Mouse (Mus musculus): ENCODE data around the gene Nudcd3. TPM values are rescaled to one million over a fixed set of nuclear protein-coding genes. Genes with fewer than 3 reads are reported as not detected.

The Nudcd3 gene
- polyA plus RNA-seq, 1 experiment from 2014 or later = 17.2 TPM

DNA sequence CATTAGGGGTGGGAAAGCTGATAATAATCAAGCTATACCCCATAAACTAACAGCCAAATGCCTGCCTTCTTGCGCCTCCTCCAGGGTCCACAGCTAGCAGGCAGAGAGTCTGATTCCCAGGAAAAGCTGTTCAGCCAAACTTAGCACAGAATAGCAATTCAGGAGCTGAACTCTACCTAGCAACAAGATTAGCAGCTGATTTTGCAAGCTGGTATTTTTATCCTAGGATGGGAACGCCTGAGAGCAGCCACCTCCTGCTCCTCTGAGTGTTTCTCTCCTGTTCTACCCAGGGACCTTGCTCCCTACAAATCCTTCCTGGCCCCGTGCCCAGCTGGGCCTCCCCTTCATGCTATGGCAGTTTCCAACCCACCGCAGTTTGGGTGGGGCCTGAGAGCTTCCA, 113.2 kb downstream of the Nudcd3 start:
- no peak for TF ChIP-seq CTCF (IDR thresholded peaks at IDR 0.05; ENCODE audit: low read depth)
- Histone ChIP-seq H3K27me3 (replicated peaks; ENCODE audit: control insufficient read depth, insufficient read depth, low read length) (no peaks in the 10 kb centered on the region), H3K4me1 (replicated peaks; ENCODE audit: control insufficient read depth, insufficient read depth, low read length) (peaks cover 8% of the 10 kb centered on the region; the same call in 1 of the 2 replicates), H3K9me3 (ENCODE audit: control insufficient read depth) (no peaks in the 10 kb centered on the region), H3K4me2 (replicated peaks; ENCODE audit: low read depth) (no peak overlapping the region), H3K9ac (ENCODE audit: low read depth, low read length) (no peak overlapping the region), H3K36me3 (ENCODE audit: control insufficient read depth, insufficient read depth) (no peaks in the 10 kb centered on the region), H3K27ac (ENCODE audit: low read depth, low read length) (no peak overlapping the region), H3K4me3 (ENCODE audit: low read depth, low read length) (no peak overlapping the region)
- ATAC-seq = peak; percentile 94
- WGBS = 26% methylated on average over 4 of the region's 4 CpGs

DNA sequence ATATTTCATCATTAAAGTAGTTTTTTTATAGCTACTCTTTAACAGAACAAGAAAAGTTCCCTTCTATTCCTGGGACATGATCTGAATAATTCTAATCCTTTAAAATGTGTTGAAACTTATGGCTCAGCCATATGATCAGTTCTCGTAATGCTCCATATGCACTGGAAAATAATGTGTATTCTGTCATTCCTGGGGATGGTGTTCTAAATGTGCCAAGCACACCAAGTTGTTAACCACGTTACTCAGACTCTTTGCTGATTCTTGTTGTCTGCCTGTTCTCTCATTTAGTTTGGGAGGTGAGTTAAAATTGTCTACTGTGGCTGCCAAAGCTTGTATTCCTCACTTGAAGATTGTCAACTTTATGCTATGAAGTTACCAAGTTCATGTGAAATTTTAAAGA, 121.5 kb downstream of the Nudcd3 start:
- WGBS = 84% methylated on average over 2 of the region's 2 CpGs
- Histone ChIP-seq H3K4me3 (ENCODE audit: low read depth, low read length) (no peak overlapping the region), H3K9ac (ENCODE audit: low read depth, low read length) (no peak overlapping the region), H3K4me2 (replicated peaks; ENCODE audit: low read depth) (no peak overlapping the region), H3K9me3 (ENCODE audit: control insufficient read depth) (no peaks in the 10 kb centered on the region), H3K27me3 (replicated peaks; ENCODE audit: control insufficient read depth, insufficient read depth, low read length) (no peaks in the 10 kb centered on the region), H3K4me1 (replicated peaks; ENCODE audit: control insufficient read depth, insufficient read depth, low read length) (no peaks in the 10 kb centered on the region), H3K27ac (ENCODE audit: low read depth, low read length) (no peak overlapping the region), H3K36me3 (ENCODE audit: control insufficient read depth, insufficient read depth) (no peaks in the 10 kb centered on the region)
- no peak for ATAC-seq
- TF ChIP-seq CTCF (IDR thresholded peaks at IDR 0.05; ENCODE audit: low read depth) = no peak

DNA sequence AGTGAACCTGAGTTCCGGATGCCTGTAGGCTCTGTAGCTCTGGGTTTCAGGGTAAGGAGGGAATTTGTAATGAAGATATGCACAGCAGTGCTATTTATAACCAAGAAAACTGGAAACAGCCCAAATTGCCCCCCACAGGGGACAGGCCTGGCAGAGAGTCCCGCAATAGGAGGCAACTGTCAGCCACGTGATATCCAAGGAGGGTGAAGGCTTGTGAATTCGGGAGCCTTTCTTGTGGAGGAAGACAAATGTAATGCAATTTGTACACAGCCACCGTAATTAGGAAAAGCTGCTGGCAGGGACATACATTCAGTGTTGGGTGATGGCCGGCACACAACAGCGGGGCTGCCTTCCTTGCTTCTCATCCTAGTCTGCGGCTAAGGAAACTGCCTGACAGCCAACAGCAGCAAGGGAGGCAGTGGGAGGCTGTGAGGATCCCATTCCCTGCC, 124.6 kb downstream of the Nudcd3 start:
- no peaks in the 10 kb centered on the region for H3K4me1 ChIP-seq (replicated peaks; ENCODE audit: control insufficient read depth, insufficient read depth, low read length)
- H3K36me3 ChIP-seq (ENCODE audit: control insufficient read depth, insufficient read depth) = no peaks in the 10 kb centered on the region
- no peaks in the 10 kb centered on the region for H3K9me3 ChIP-seq (ENCODE audit: control insufficient read depth)
- ATAC-seq = no peak
- H3K27me3 ChIP-seq (replicated peaks; ENCODE audit: control insufficient read depth, insufficient read depth, low read length) = 0 out of 2 replicates have a peak, but pooled peaks cover 7% of the 10 kb centered on the region
- H3K4me2 ChIP-seq (replicated peaks; ENCODE audit: low read depth) = no peak overlapping the region
- no peak for TF ChIP-seq CTCF (IDR thresholded peaks at IDR 0.05; ENCODE audit: low read depth)
- no peak overlapping the region for H3K9ac ChIP-seq (ENCODE audit: low read depth, low read length)
- no peak overlapping the region for H3K4me3 ChIP-seq (ENCODE audit: low read depth, low read length)
- no peak overlapping the region for H3K27ac ChIP-seq (ENCODE audit: low read depth, low read length)
- WGBS = 63% methylated on average over 8 of the region's 8 CpGs

DNA sequence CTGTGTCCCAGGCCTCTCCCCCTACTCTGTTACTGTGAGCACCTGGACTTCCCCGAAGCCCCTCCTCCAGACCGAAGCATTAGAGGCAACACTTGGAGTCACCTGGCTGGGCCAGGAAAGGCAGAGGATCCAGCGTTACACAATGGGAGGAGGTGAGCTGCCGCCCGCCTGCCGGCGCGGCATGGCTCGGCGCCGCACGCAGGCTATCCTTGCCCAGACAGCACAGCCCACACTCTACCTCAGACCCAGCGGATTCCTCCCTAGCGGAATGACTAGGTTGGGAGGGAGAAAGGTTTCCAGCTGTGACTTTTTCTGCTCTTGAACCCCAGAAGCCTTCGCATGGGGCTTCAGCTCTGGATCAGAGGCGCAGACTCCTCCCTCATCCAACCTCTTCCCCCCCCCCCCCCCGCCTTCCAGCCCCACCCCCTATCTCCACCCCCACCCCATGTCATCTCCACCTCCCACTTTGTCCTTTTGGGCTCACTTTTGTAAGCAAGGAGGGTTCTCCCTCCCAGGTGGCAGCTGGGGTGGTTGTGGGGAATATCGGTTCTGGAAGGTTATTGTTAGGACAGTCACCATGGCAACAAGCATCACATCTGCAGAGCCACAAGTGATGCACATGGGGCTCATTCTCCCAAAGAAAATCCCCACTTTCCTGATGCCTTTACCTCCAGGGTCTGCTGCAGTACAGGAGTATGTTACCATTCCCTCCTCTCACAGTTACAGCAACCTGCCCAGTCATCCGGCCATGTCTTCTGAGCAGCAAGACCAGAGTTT, 131.8 kb downstream of the Nudcd3 start:
- Histone ChIP-seq H3K27ac (ENCODE audit: low read depth, low read length) (no peak overlapping the region), H3K4me2 (replicated peaks; ENCODE audit: low read depth) (no peak overlapping the region), H3K36me3 (ENCODE audit: control insufficient read depth, insufficient read depth) (no peaks in the 10 kb centered on the region), H3K4me1 (replicated peaks; ENCODE audit: control insufficient read depth, insufficient read depth, low read length) (no peaks in the 10 kb centered on the region), H3K9me3 (ENCODE audit: control insufficient read depth) (no peaks in the 10 kb centered on the region), H3K27me3 (replicated peaks; ENCODE audit: control insufficient read depth, insufficient read depth, low read length) (peaks cover 68% of the 10 kb centered on the region), H3K4me3 (ENCODE audit: low read depth, low read length) (no peak overlapping the region; the same call in 1 of the 2 replicates), H3K9ac (ENCODE audit: low read depth, low read length) (no peak overlapping the region)
- 11% methylated on average over 17 of the region's 19 CpGs for WGBS
- no peak for TF ChIP-seq CTCF (IDR thresholded peaks at IDR 0.05; ENCODE audit: low read depth)
- no peak for ATAC-seq

GRCm38 (mm10) chr11:6067160-6067559, 133.1 kb downstream of the Nudcd3 start:
- Histone ChIP-seq H3K4me3 (ENCODE audit: low read depth, low read length) (no peak overlapping the region), H3K9me3 (ENCODE audit: control insufficient read depth) (no peaks in the 10 kb centered on the region), H3K9ac (ENCODE audit: low read depth, low read length) (no peak overlapping the region), H3K27me3 (replicated peaks; ENCODE audit: control insufficient read depth, insufficient read depth, low read length) (peaks cover 74% of the 10 kb centered on the region), H3K4me2 (replicated peaks; ENCODE audit: low read depth) (no peak overlapping the region), H3K27ac (ENCODE audit: low read depth, low read length) (no peak overlapping the region), H3K36me3 (ENCODE audit: control insufficient read depth, insufficient read depth) (no peaks in the 10 kb centered on the region), H3K4me1 (replicated peaks; ENCODE audit: control insufficient read depth, insufficient read depth, low read length) (no peaks in the 10 kb centered on the region)
- 46% methylated on average over 9 of the region's 9 CpGs for WGBS
- TF ChIP-seq CTCF (IDR thresholded peaks at IDR 0.05; ENCODE audit: low read depth) = no peak
- no peak for ATAC-seq

GRCm38 (mm10) chr11:6066176-6066575, 134.0 kb downstream of the Nudcd3 start, which contains the start of gene Camk2b:
Gene Camk2b (minus strand): TSS chr11:6066362.
- Histone ChIP-seq H3K27ac (ENCODE audit: low read depth, low read length) (no peak within 1 kb of the TSS), H3K36me3 (ENCODE audit: control insufficient read depth, insufficient read depth) (no peaks in the 10 kb centered on the region), H3K27me3 (replicated peaks; ENCODE audit: control insufficient read depth, insufficient read depth, low read length) (peaks cover 71% of the 10 kb centered on the region), H3K4me2 (replicated peaks; ENCODE audit: low read depth) (peak within 1 kb of the TSS; percentile 91), H3K4me1 (replicated peaks; ENCODE audit: control insufficient read depth, insufficient read depth, low read length) (no peaks in the 10 kb centered on the region), H3K4me3 (ENCODE audit: low read depth, low read length) (peak within 1 kb of the TSS; percentile 56), H3K9me3 (ENCODE audit: control insufficient read depth) (no peaks in the 10 kb centered on the region), H3K9ac (ENCODE audit: low read depth, low read length) (no peak within 1 kb of the TSS; the same call in 1 of the 2 replicates)
- 14% methylated on average over 6 of the region's 6 CpGs for WGBS
- ATAC-seq = no peak
- no peak for TF ChIP-seq CTCF (IDR thresholded peaks at IDR 0.05; ENCODE audit: low read depth)

All from intestine, postnatal 0 days (tissue).